In the genomic region with DNA sequence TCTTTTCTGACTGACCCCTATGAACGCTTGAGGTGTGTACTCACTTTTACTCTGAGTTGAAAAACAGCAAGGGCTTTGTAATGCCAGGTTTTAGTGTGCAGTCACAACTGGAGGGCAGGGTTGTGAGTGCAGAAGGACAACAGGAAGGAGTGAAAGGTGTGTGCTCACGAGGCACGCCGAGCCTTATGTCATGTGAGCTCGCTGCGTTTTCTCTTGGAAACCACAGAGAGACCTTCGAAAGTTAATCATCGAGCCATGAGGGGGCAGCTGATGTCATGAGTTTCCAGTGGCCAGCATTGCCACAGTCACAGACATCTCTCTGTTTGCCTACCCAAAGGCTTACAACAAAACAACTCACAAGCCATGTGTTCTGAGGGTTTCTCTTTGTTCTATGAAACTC, we compare ENCODE assay signal across 13 mouse cellular contexts.
A peak's percentile ranks its signal among the peaks of the same experiment; 100 is the strongest.
DNase-seq lines count a peak whose midpoint lies in the region; ATAC-seq and TF ChIP-seq lines count a peak whose summit lies in the region.
"Had no signal": no experiment of that assay in that cellular context is flagged by ENCODE, and none has a peak within 500 bp of the region (broad histone marks: within the 10 kb centered on the region; RNA-seq: fewer than 3 reads in every experiment).

No protein-coding gene starts in this region.

- H3K27ac ChIP-seq in midbrain, embryonic 14.5 days (replicated peaks; ENCODE audit: low read depth, low read length), result no peak overlapping the region
- H3K27ac ChIP-seq in midbrain, embryonic 10.5 days (replicated peaks), result no peak overlapping the region
- peak overlapping the region; percentile 5; the same call in 1 of the 2 replicates for H3K27ac ChIP-seq in kidney, embryonic 16.5 days (ENCODE audit: low read length)
- H3K27ac ChIP-seq: hindbrain, embryonic 12.5 days; midbrain, embryonic 12.5 days had no signal

- H3K4me2 ChIP-seq in midbrain, embryonic 14.5 days (ENCODE audit: low read length), result no peak overlapping the region
- no peak overlapping the region for H3K4me2 ChIP-seq in kidney, embryonic 16.5 days (replicated peaks; ENCODE audit: low read depth, low read length)
- H3K4me2 ChIP-seq: heart, embryonic 11.5 days; hindbrain, embryonic 12.5 days; midbrain, embryonic 12.5 days had no signal

- no peaks in the 10 kb centered on the region for H3K36me3 ChIP-seq in midbrain, embryonic 14.5 days (ENCODE audit: control insufficient read depth, insufficient read depth, low read length)
- H3K36me3 ChIP-seq in midbrain, embryonic 10.5 days, result no peaks in the 10 kb centered on the region
- no peaks in the 10 kb centered on the region for H3K36me3 ChIP-seq in kidney, embryonic 16.5 days (ENCODE audit: insufficient read depth, low read length)
- H3K36me3 ChIP-seq: hindbrain, embryonic 12.5 days; midbrain, embryonic 12.5 days had no signal

- H3K27me3 ChIP-seq in midbrain, embryonic 14.5 days (ENCODE audit: control insufficient read depth, insufficient read depth, low read length), result no peaks in the 10 kb centered on the region
- H3K27me3 ChIP-seq in midbrain, embryonic 10.5 days (ENCODE audit: low read depth, poor library complexity, severe bottlenecking), result peaks cover 27% of the 10 kb centered on the region
- no peaks in the 10 kb centered on the region for H3K27me3 ChIP-seq in kidney, embryonic 16.5 days (ENCODE audit: insufficient read depth, low read length)
- H3K27me3 ChIP-seq: hindbrain, embryonic 12.5 days had no signal

- H3K4me3 ChIP-seq in midbrain, embryonic 14.5 days (replicated peaks; ENCODE audit: low read depth, low read length), result no peak overlapping the region
- H3K4me3 ChIP-seq in midbrain, embryonic 10.5 days, result no peak overlapping the region
- H3K4me3 ChIP-seq in kidney, embryonic 16.5 days (ENCODE audit: low read length), result no peak overlapping the region
- H3K4me3 ChIP-seq in lung, adult 2 months (replicated peaks; ENCODE audit: extremely low read depth, low read depth, low read length), result no peak overlapping the region
- H3K4me3 ChIP-seq: hindbrain, embryonic 12.5 days; midbrain, embryonic 12.5 days had no signal

- no peak for TF ChIP-seq CTCF in lung, adult 2 months (IDR thresholded peaks at IDR 0.05; ENCODE audit: insufficient read depth, low read length)

- peak; percentile 79 to 88 for DNase-seq in adrenal gland, adult (ENCODE audit: inconsistent age in 2 of 2, low spot score in 1 of 2)
- DNase-seq in adrenal gland, postnatal 4 days (ENCODE audit: low spot score in 2 of 2), result no peak
- DNase-seq in midbrain, embryonic 14.5 days, result peak; percentile 25
- no peak for DNase-seq in midbrain, embryonic 10.5 days (ENCODE audit: low spot score)
- peak; percentile 82 for DNase-seq in yolk sac, embryonic 10.5 days (ENCODE audit: low spot score)
- no peak for DNase-seq in urinary bladder, postnatal 10 days (ENCODE audit: low spot score)
- DNase-seq in lung, adult 2 months, result no peak
- DNase-seq: cerebellum, postnatal 25 days had no signal

- peaks cover 6% of the 10 kb centered on the region; the same call in 1 of the 2 replicates for H3K4me1 ChIP-seq in midbrain, embryonic 14.5 days (ENCODE audit: control insufficient read depth, insufficient read depth, low read length)
- H3K4me1 ChIP-seq in midbrain, embryonic 10.5 days, result peaks cover 29% of the 10 kb centered on the region
- H3K4me1 ChIP-seq in kidney, embryonic 16.5 days (ENCODE audit: insufficient read depth, low read length), result peaks cover 23% of the 10 kb centered on the region
- H3K4me1 ChIP-seq in lung, adult 2 months (ENCODE audit: control insufficient read depth, insufficient read depth, low read length), result no peaks in the 10 kb centered on the region

- H3K9me3 ChIP-seq in midbrain, embryonic 14.5 days (ENCODE audit: control insufficient read depth, low read length), result no peaks in the 10 kb centered on the region
- H3K9me3 ChIP-seq in midbrain, embryonic 10.5 days (replicated peaks), result no peaks in the 10 kb centered on the region
- no peaks in the 10 kb centered on the region for H3K9me3 ChIP-seq in kidney, embryonic 16.5 days (ENCODE audit: low read length)
- H3K9me3 ChIP-seq: hindbrain, embryonic 12.5 days; midbrain, embryonic 12.5 days had no signal

- 87% methylated on average over 8 of the region's 8 CpGs for WGBS in midbrain, embryonic 14.5 days
- WGBS in midbrain, embryonic 10.5 days, result 72% methylated on average over 8 of the region's 8 CpGs
- 17% methylated on average over 8 of the region's 8 CpGs for WGBS in kidney, embryonic 16.5 days
- WGBS in lung, adult 2 months, result 52% methylated on average over 8 of the region's 8 CpGs

- no peak overlapping the region for H3K9ac ChIP-seq in midbrain, embryonic 14.5 days (replicated peaks; ENCODE audit: low read length)
- no peak overlapping the region for H3K9ac ChIP-seq in kidney, embryonic 16.5 days (replicated peaks; ENCODE audit: low read length)
- H3K9ac ChIP-seq: hindbrain, embryonic 12.5 days; midbrain, embryonic 12.5 days had no signal

- ATAC-seq in midbrain, embryonic 14.5 days (ENCODE audit: low FRiP score, low TSS enrichment), result no peak
- peak; percentile 50; the same call in 1 of the 2 replicates for ATAC-seq in kidney, embryonic 16.5 days (ENCODE audit: low FRiP score, low TSS enrichment)
- ATAC-seq: forebrain, embryonic 14.5 days had no signal

- no peak for TF ChIP-seq POLR2A in lung, adult 2 months (IDR thresholded peaks at IDR 0.05; ENCODE audit: borderline replicate concordance, extremely low read depth, low read depth, low read length)

Comparison
In these comparisons a context has a peak if more than half of its experiments do, and no peak if none do; other contexts are left out.
1. DNase-seq: peak in adrenal gland, adult (2 of 2), midbrain, embryonic 14.5 days (single experiment) and yolk sac, embryonic 10.5 days (single experiment); none in adrenal gland, postnatal 4 days (0 of 2), midbrain, embryonic 10.5 days (single experiment), urinary bladder, postnatal 10 days (single experiment) and lung, adult 2 months (single experiment).